Mouse (Mus musculus): ENCODE results near the gene Tlk1.

Gene Tlk1

DNA sequence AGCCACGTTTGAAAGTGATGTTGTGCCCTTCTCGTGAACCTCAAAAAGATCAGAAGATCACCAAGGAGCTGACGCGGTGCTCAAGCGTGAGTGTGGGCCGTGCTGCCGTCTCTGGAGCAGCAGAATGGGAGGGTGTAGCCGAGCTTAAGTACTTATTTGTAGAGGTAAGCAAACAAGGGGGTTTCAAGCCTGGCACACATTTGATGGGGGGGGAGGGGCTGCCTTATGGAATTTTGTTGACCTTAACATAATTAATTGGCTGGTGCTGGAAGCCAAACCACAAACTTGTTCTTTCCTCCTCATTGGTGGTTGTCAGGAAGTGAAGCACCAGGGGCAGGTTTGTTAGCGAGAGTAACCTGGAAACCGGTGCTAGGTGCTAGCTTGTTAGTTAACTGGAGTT, 129.8 kb downstream of the Tlk1 start:
- DNase-seq (ENCODE audit: low read depth, low spot score): no peak

DNA sequence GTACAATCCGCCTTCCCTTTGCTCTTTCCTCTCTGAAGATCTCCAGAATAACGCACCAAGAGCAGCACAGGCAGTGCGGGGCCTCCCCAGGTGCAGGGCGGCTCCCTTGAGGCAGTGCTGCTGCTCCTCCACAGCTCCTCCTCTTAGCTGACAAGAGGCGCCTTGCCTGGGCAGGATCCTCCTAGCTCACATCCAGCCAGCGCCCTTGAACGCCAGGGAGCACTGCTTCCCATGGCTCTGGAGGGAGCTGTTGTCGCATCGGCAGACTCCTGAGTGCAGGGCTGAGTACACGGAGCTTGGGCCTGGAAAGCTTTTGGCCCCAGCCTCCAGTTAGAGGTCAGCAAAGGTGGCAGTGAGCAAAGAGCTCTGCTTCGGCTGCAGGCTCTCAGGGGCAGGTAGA, 135.3 kb downstream of the Tlk1 start:
- DNase-seq (ENCODE audit: low read depth, low spot score): no peak

DNA sequence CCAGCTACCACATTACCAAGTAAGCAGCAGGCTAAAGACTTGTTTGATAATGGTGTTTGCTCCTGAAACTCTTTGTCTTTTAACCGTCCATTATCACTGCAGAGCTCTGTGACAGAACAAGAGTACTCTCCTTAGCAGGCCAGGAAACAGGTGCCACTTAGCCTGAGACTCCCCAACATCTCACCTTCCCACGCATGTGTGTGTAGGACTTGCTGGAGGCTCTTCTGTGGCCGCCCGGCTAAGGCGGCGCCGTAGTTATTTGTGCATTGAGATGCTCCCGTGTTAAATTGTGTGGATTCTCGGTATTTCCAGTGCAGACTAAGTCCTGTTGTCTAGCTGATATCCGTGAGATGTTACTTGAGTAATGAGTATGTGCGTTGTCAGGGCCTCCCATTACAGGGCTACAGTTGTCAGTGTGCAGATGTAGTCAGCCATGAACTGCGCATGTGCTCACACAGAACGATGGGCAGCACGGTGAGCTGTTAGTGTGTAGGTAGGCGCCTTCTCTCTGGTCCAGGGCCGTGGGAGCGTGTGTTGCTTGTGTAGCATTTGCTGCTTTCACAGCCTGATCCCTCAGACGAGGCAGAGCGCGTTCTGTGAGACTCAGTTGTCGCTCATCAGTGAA, 137.0 kb downstream of the Tlk1 start:
- no peak for DNase-seq (ENCODE audit: low read depth, low spot score)

DNA sequence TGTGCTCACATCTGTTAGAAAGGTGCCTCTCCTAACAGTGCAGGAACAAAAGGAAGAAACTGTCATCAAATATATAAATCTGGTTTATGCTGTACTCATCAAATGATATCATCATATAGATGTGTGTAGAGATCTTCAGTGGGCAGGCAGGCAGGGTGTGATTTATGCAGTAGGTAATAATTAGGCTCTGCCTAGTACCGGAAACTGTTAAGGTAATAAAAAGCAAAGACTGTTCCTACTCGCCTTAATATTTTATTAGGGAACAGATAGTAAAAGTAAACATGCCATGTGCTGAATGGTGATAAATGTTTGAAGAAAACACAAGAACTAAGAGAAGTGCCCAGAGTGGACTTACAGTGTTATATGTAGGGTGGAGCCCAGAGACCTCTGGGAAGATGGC, 143.2 kb downstream of the Tlk1 start:
- DNase-seq (ENCODE audit: low read depth, low spot score): no peak

DNA sequence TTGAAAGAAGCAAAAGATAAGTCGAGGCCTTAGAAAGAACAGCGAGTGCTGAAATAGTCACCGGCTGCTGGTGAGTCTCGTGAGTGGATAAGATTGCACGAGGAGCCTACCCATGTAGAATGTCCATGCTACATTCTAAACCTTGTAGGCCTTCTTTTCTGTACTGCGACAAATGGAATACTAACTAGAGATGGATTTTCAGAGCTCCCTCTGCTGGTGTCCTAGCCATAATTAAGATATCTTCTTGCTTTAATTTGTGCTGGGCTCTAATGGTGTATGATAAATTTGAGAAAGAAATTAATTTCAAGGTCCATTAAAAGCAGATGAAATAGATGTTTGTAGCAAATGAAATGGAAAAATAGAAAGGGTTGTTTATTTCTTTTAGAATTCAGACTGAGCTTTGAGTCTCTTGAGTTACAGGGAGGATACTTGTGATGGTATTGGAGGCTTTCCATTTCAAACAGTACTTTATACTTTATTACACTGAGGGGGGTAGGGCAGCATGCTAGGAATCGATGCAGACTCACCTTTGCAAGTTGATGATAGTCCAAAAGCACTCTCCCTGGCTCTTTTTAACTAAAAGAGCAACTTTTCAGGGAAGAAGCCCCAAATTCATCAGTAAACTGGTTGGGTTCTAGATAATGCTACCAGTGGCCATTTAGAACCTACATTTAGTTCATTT, 151.9 kb downstream of the Tlk1 start:
- no peak for DNase-seq (ENCODE audit: low read depth, low spot score)

DNA sequence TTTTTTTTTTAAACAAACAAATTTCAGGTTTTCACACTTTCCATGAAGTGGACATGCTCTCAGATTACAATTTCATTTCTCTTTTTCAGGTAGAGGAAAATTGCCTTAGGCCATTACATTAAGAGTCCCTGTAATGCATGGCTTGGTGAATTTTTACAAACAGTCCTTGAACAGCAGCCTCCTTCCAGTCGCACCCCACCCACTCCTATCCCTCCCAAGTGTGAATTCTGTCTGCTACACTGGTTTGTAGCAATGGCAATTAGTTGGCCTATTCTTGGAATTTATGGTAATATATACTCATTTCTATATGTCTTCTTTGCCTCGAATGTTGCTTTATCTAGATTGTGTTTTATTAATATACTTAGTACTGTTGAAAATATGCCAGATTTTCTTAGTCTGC, 153.1 kb downstream of the Tlk1 start:
- no peak for DNase-seq (ENCODE audit: low read depth, low spot score)

DNA sequence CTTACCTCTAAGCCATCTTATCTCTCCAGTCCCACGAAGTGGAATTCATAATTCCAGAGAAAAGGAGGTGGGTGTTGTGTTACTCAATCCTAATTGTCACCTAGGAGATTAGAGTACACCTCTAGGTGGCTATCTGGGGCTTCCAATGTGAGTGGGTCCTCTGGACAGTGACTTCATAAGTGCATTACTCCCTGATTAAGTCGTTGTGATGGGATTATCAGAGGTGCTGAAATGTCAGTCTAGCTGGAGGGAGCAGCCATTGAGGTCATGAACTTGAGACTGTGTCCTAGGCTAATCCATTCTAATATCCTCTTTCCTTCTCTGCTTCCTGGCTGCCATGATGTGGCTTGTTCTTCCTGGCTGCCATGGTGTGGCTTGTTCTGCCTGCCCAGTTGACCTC, 155.6 kb downstream of the Tlk1 start:
- no peak for DNase-seq (ENCODE audit: low read depth, low spot score)

DNA sequence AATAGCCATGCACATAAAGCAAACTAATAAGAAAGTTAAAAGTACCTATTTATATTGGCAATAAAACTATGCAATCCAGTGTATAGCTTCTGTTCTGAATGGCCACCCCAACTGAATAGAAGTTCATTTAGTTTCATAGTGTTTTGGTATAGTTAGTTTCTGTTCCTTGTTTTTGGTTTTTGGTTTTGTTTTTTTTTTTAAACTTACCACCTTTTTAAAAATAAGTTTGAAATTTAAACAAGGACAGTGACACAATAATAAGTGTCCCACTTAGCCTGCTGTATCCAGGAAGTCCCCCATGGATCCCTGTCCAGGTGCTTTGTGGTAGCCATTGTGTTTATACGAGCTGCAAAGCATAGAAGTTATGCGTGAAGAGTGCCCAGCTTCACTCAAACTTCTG, 156.3 kb downstream of the Tlk1 start:
- no peak for DNase-seq (ENCODE audit: low read depth, low spot score)

DNA sequence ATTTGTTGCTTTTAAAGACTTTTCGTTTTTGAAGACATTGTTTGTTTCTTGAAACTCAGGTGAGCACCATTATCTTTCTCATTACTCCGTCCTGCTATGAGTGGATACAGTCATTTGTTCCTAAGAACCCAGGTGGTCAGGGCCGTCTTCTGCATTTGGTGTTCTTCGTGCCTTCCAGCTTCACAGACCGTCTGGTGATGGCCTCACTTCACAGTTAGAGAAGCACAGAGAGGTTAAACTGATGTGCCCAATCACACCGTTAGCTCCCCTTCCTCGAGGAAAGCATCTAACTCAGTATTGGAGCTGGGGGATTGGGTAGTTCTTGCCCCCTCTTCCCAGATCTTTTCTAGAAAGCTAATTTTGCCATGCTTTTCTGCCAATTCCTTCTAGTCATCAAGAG, 158.5 kb downstream of the Tlk1 start:
- DNase-seq (ENCODE audit: low read depth, low spot score): no peak

DNA sequence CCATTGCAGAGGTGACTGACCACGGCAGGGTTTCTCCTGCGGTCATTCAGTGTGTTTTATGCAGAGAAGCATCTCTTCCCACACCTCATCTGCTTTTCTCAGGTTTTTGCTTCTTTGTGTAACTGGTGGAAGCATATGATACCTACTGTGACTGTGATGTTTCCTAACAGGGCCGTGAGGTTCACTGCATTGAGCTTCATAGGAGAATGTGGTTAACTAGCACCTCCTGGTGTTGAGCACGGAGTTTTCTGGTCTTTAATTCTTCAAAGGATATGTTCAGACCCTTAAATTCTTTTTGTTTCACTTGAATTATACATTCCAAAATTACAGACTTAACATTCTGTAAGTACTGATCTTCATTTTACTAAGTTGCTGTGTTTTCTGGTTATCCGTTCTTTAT, 161.8 kb downstream of the Tlk1 start:
- DNase-seq (ENCODE audit: low read depth, low spot score): no peak

Data from forelimb bud, embryonic 11.5 days (tissue).